Mouse (Mus musculus): ENCODE measurements around the gene Wscd2.

Wscd2 gene

GRCm38 (mm10) chr5:113618716-113619115 lies 128.6 kb downstream of the Wscd2 start:
- no peak for DNase-seq (ENCODE audit: low spot score)

- no peak for DNase-seq (ENCODE audit: low spot score)
These were observed 129.0 kb downstream of the Wscd2 start for GRCm38 (mm10) chr5:113619151-113619550.

GRCm38 (mm10) chr5:113620130-113620716 lies 130.1 kb downstream of the Wscd2 start:
- no peak for DNase-seq (ENCODE audit: low spot score)

- DNase-seq (ENCODE audit: low spot score) = no peak
These were observed 130.9 kb downstream of the Wscd2 start for GRCm38 (mm10) chr5:113620999-113621398.

GRCm38 (mm10) chr5:113623052-113623451 lies 132.9 kb downstream of the Wscd2 start:
- DNase-seq (ENCODE audit: low spot score) = no peak

- DNase-seq (ENCODE audit: low spot score) = no peak
These were observed 134.9 kb downstream of the Wscd2 start for GRCm38 (mm10) chr5:113625068-113625467.

- DNase-seq (ENCODE audit: low spot score) = no peak
These were observed 136.2 kb downstream of the Wscd2 start for GRCm38 (mm10) chr5:113626352-113626751.

- DNase-seq (ENCODE audit: low spot score) = no peak
These were observed 136.9 kb downstream of the Wscd2 start for GRCm38 (mm10) chr5:113626991-113627390.

GRCm38 (mm10) chr5:113627820-113628437 lies 137.8 kb downstream of the Wscd2 start:
- no peak for DNase-seq (ENCODE audit: low spot score)

GRCm38 (mm10) chr5:113629248-113629647 lies 139.1 kb downstream of the Wscd2 start:
- no peak for DNase-seq (ENCODE audit: low spot score)

GRCm38 (mm10) chr5:113630116-113630515 lies 140.0 kb downstream of the Wscd2 start:
- DNase-seq (ENCODE audit: low spot score) = no peak

- DNase-seq (ENCODE audit: low spot score) = peak; percentile 56
These were observed 143.0 kb downstream of the Wscd2 start for GRCm38 (mm10) chr5:113633037-113633714.

- peak; percentile 69 for DNase-seq (ENCODE audit: low spot score)
These were observed 144.0 kb downstream of the Wscd2 start for GRCm38 (mm10) chr5:113634024-113634651.

GRCm38 (mm10) chr5:113634887-113635610 lies 144.9 kb downstream of the Wscd2 start:
- no peak for DNase-seq (ENCODE audit: low spot score)

- peak; percentile 46 for DNase-seq (ENCODE audit: low spot score)
These were observed 145.9 kb downstream of the Wscd2 start for GRCm38 (mm10) chr5:113635861-113636565.

GRCm38 (mm10) chr5:113637631-113638030 lies 147.5 kb downstream of the Wscd2 start:
- DNase-seq (ENCODE audit: low spot score) = no peak

GRCm38 (mm10) chr5:113638055-113638454 lies 147.9 kb downstream of the Wscd2 start:
- no peak for DNase-seq (ENCODE audit: low spot score)

- no peak for DNase-seq (ENCODE audit: low spot score)
These were observed 149.0 kb downstream of the Wscd2 start for GRCm38 (mm10) chr5:113639126-113639525.

Data from lung, postnatal 25 days (tissue).